Mouse (Mus musculus): Measurements from ENCODE around the gene Chst11. TPM values are rescaled to one million over a fixed set of nuclear protein-coding genes. Genes with fewer than 3 reads are reported as not detected.

The Chst11 gene
- polyA plus RNA-seq, 1 experiment from 2014 or later = 2.5 TPM

GRCm38 (mm10) chr10:83141434-83141833, 156.1 kb downstream of the Chst11 start:
- Histone ChIP-seq H3K27ac (0 out of 2 replicates have a peak overlapping the region, but pooled peaks have one; percentile 85), H3K4me1 (replicated peaks) (peaks cover 56% of the 10 kb centered on the region)
- ATAC-seq (ENCODE audit: insufficient number of reproducible peaks, insufficient read depth, low FRiP score, low TSS enrichment, low read depth) = no peak

GRCm38 (mm10) chr10:83143049-83143448, 157.8 kb downstream of the Chst11 start:
- no peak for ATAC-seq (ENCODE audit: insufficient number of reproducible peaks, insufficient read depth, low FRiP score, low TSS enrichment, low read depth)
- H3K27ac ChIP-seq = no peak overlapping the region
- H3K36me3 ChIP-seq = no peaks in the 10 kb centered on the region
- WGBS = 90% methylated on average over 10 of the region's 10 CpGs
- H3K4me3 ChIP-seq (replicated peaks) = no peak overlapping the region
- H3K9me3 ChIP-seq = no peaks in the 10 kb centered on the region
- H3K27me3 ChIP-seq = peaks cover 6% of the 10 kb centered on the region; the same call in 1 of the 2 replicates
- H3K4me1 ChIP-seq (replicated peaks) = peaks cover 46% of the 10 kb centered on the region
- no peak overlapping the region for H3K9ac ChIP-seq (replicated peaks)
- no peak overlapping the region for H3K4me2 ChIP-seq

More at GRCm38 (mm10) chr10:83141434-83141833, 156.1 kb downstream of the Chst11 start:
- H3K9ac ChIP-seq (replicated peaks) = no peak overlapping the region
- WGBS = 90% methylated on average over 5 of the region's 5 CpGs
- peaks cover 15% of the 10 kb centered on the region; the same call in 1 of the 2 replicates for H3K27me3 ChIP-seq
- no peak overlapping the region for H3K4me2 ChIP-seq
- H3K36me3 ChIP-seq = no peaks in the 10 kb centered on the region
- H3K9me3 ChIP-seq = no peaks in the 10 kb centered on the region
- H3K4me3 ChIP-seq (replicated peaks) = no peak overlapping the region

- ATAC-seq (ENCODE audit: insufficient number of reproducible peaks, insufficient read depth, low FRiP score, low TSS enrichment, low read depth) = peak; percentile 85
- peak overlapping the region; percentile 87 for H3K27ac ChIP-seq
- no peak overlapping the region for H3K4me2 ChIP-seq
- no peak overlapping the region for H3K9ac ChIP-seq (replicated peaks)
- H3K4me1 ChIP-seq (replicated peaks) = peaks cover 40% of the 10 kb centered on the region
- no peaks in the 10 kb centered on the region for H3K36me3 ChIP-seq
- WGBS = 48% methylated on average over 14 of the region's 14 CpGs
- H3K9me3 ChIP-seq = no peaks in the 10 kb centered on the region
- no peak overlapping the region for H3K4me3 ChIP-seq (replicated peaks)
- H3K27me3 ChIP-seq = 0 out of 2 replicates have a peak, but pooled peaks cover 5% of the 10 kb centered on the region
Measured at GRCm38 (mm10) chr10:83145836-83146235, 160.5 kb downstream of the Chst11 start.

- no peaks in the 10 kb centered on the region for H3K36me3 ChIP-seq
- no peak overlapping the region for H3K4me3 ChIP-seq (replicated peaks)
- no peak overlapping the region for H3K27ac ChIP-seq
- 0 out of 2 replicates have a peak, but pooled peaks cover 5% of the 10 kb centered on the region for H3K27me3 ChIP-seq
- H3K9ac ChIP-seq (replicated peaks) = no peak overlapping the region
- WGBS = 76% methylated on average over 12 of the region's 12 CpGs
- ATAC-seq (ENCODE audit: insufficient number of reproducible peaks, insufficient read depth, low FRiP score, low TSS enrichment, low read depth) = no peak
- no peak overlapping the region for H3K4me2 ChIP-seq
- no peaks in the 10 kb centered on the region for H3K9me3 ChIP-seq
- peaks cover 55% of the 10 kb centered on the region for H3K4me1 ChIP-seq (replicated peaks)
Measured at GRCm38 (mm10) chr10:83149342-83150178, 164.3 kb downstream of the Chst11 start.

GRCm38 (mm10) chr10:83150587-83150986, 165.3 kb downstream of the Chst11 start:
- Histone ChIP-seq H3K4me2 (0 out of 2 replicates have a peak overlapping the region, but pooled peaks have one; percentile 4), H3K27ac (no peak overlapping the region), H3K9ac (replicated peaks) (no peak overlapping the region), H3K4me1 (replicated peaks) (peaks cover 49% of the 10 kb centered on the region), H3K4me3 (replicated peaks) (no peak overlapping the region), H3K36me3 (no peaks in the 10 kb centered on the region), H3K9me3 (no peaks in the 10 kb centered on the region), H3K27me3 (0 out of 2 replicates have a peak, but pooled peaks cover 5% of the 10 kb centered on the region)
- no peak for ATAC-seq (ENCODE audit: insufficient number of reproducible peaks, insufficient read depth, low FRiP score, low TSS enrichment, low read depth)
- WGBS = 87% methylated on average over 7 of the region's 7 CpGs

- Histone ChIP-seq H3K9ac (replicated peaks) (no peak overlapping the region), H3K9me3 (peaks cover 2% of the 10 kb centered on the region; the same call in 1 of the 2 replicates), H3K27me3 (0 out of 2 replicates have a peak, but pooled peaks cover 5% of the 10 kb centered on the region), H3K36me3 (no peaks in the 10 kb centered on the region), H3K4me3 (replicated peaks) (no peak overlapping the region), H3K27ac (0 out of 2 replicates have a peak overlapping the region, but pooled peaks have one; percentile 42), H3K4me2 (no peak overlapping the region), H3K4me1 (replicated peaks) (peaks cover 42% of the 10 kb centered on the region)
- peak; percentile 38; the same call in 1 of the 2 replicates for ATAC-seq (ENCODE audit: insufficient number of reproducible peaks, insufficient read depth, low FRiP score, low TSS enrichment, low read depth)
- WGBS = 31% methylated on average over 6 of the region's 6 CpGs
Measured at GRCm38 (mm10) chr10:83151362-83151761, 166.1 kb downstream of the Chst11 start.

GRCm38 (mm10) chr10:83151896-83152685, 166.8 kb downstream of the Chst11 start:
- no peak overlapping the region for H3K4me2 ChIP-seq
- WGBS = 39% methylated on average over 16 of the region's 16 CpGs
- H3K4me3 ChIP-seq (replicated peaks) = no peak overlapping the region
- ATAC-seq (ENCODE audit: insufficient number of reproducible peaks, insufficient read depth, low FRiP score, low TSS enrichment, low read depth) = peak; percentile 53; the same call in 1 of the 2 replicates
- H3K27ac ChIP-seq = no peak overlapping the region
- no peaks in the 10 kb centered on the region for H3K36me3 ChIP-seq
- peaks cover 6% of the 10 kb centered on the region; the same call in 1 of the 2 replicates for H3K9me3 ChIP-seq
- peaks cover 39% of the 10 kb centered on the region for H3K4me1 ChIP-seq (replicated peaks)
- H3K27me3 ChIP-seq = 0 out of 2 replicates have a peak, but pooled peaks cover 5% of the 10 kb centered on the region
- no peak overlapping the region for H3K9ac ChIP-seq (replicated peaks)

GRCm38 (mm10) chr10:83152723-83153122, 167.4 kb downstream of the Chst11 start:
- Histone ChIP-seq H3K9ac (replicated peaks) (no peak overlapping the region), H3K36me3 (no peaks in the 10 kb centered on the region), H3K27ac (no peak overlapping the region), H3K9me3 (peaks cover 6% of the 10 kb centered on the region; the same call in 1 of the 2 replicates), H3K4me1 (replicated peaks) (peaks cover 36% of the 10 kb centered on the region), H3K4me2 (no peak overlapping the region), H3K27me3 (0 out of 2 replicates have a peak, but pooled peaks cover 5% of the 10 kb centered on the region), H3K4me3 (replicated peaks) (no peak overlapping the region)
- ATAC-seq (ENCODE audit: insufficient number of reproducible peaks, insufficient read depth, low FRiP score, low TSS enrichment, low read depth) = no peak
- WGBS = 70% methylated on average over 1 of the region's 1 CpGs

- H3K27ac ChIP-seq = no peak overlapping the region
- no peaks in the 10 kb centered on the region for H3K36me3 ChIP-seq
- H3K27me3 ChIP-seq = 0 out of 2 replicates have a peak, but pooled peaks cover 5% of the 10 kb centered on the region
- no peak overlapping the region for H3K9ac ChIP-seq (replicated peaks)
- H3K4me1 ChIP-seq (replicated peaks) = peaks cover 40% of the 10 kb centered on the region
- no peak overlapping the region for H3K4me3 ChIP-seq (replicated peaks)
- ATAC-seq (ENCODE audit: insufficient number of reproducible peaks, insufficient read depth, low FRiP score, low TSS enrichment, low read depth) = no peak
- no peak overlapping the region for H3K4me2 ChIP-seq
- peaks cover 6% of the 10 kb centered on the region; the same call in 1 of the 2 replicates for H3K9me3 ChIP-seq
- WGBS = 89% methylated on average over 5 of the region's 5 CpGs
Measured at GRCm38 (mm10) chr10:83153374-83153773, 168.1 kb downstream of the Chst11 start.

- H3K36me3 ChIP-seq = no peaks in the 10 kb centered on the region
- no peak for ATAC-seq (ENCODE audit: insufficient number of reproducible peaks, insufficient read depth, low FRiP score, low TSS enrichment, low read depth)
- H3K9ac ChIP-seq (replicated peaks) = no peak overlapping the region
- peaks cover 44% of the 10 kb centered on the region for H3K4me1 ChIP-seq (replicated peaks)
- 0 out of 2 replicates have a peak, but pooled peaks cover under 1% of the 10 kb centered on the region for H3K27me3 ChIP-seq
- H3K27ac ChIP-seq = no peak overlapping the region
- H3K9me3 ChIP-seq = peaks cover 6% of the 10 kb centered on the region; the same call in 1 of the 2 replicates
- H3K4me3 ChIP-seq (replicated peaks) = no peak overlapping the region
- WGBS = 89% methylated on average over 9 of the region's 9 CpGs
- no peak overlapping the region for H3K4me2 ChIP-seq
Measured at GRCm38 (mm10) chr10:83153887-83154286, 168.6 kb downstream of the Chst11 start.

All from limb, embryonic 12.5 days (tissue).